8 mouse cellular contexts compared by ENCODE assay signal in the genomic region with DNA sequence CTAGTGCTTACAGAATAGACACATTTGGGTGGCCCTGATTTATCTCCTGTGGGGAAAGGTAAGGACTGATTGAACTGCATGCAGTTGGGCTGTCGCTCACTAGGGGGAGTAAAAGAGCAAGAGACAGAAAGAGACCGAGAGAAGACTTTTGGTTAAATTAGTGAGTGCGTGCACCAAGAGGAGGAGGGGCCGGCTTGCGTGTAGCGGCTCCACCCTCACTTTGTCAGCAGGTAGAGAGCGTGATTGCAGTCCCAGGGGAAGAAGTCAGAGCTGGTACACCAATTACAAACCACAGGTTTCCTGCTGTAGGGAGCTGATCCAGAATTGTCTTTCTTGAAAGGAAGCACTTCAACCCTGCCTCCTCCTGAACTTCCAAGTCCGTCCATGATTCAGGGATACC. TPM values are rescaled to one million over a fixed set of nuclear protein-coding genes. Genes with fewer than 3 reads are reported as not detected.
DNase-seq lines count a peak whose midpoint lies in the region; ATAC-seq lines count a peak whose summit lies in the region.

A gene (plus strand): TSS at position 316 of the 400 bp plus-strand sequence.

- no peak within 1 kb of the TSS for H3K27ac ChIP-seq in brown adipose tissue, adult 24 weeks (replicated peaks; ENCODE audit: low read depth, low read length)
- no peak within 1 kb of the TSS for H3K27ac ChIP-seq in heart, embryonic 13.5 days (replicated peaks)
- H3K27ac ChIP-seq in liver, embryonic 12.5 days: peak within 1 kb of the TSS; percentile 36; the same call in 1 of the 2 replicates
- peak within 1 kb of the TSS; percentile 65; the same call in 1 of the 2 replicates for H3K27ac ChIP-seq in stomach, embryonic 15.5 days

- H3K27me3 ChIP-seq in heart, embryonic 13.5 days (replicated peaks): peaks cover 27% of the 10 kb centered on the region
- no peaks in the 10 kb centered on the region; the same call in 1 of the 2 replicates for H3K27me3 ChIP-seq in liver, embryonic 12.5 days (replicated peaks)
- no peaks in the 10 kb centered on the region for H3K27me3 ChIP-seq in stomach, embryonic 15.5 days (replicated peaks)

- no peak for ATAC-seq in heart, embryonic 13.5 days (ENCODE audit: extremely low read depth, insufficient number of reproducible peaks, low FRiP score, low TSS enrichment)
- ATAC-seq in liver, embryonic 12.5 days: peak; percentile 82
- ATAC-seq in stomach, embryonic 15.5 days (ENCODE audit: insufficient read depth, low FRiP score, low read depth): peak; percentile 91

- peak within 1 kb of the TSS; percentile 56 for H3K4me3 ChIP-seq in brown adipose tissue, adult 24 weeks (ENCODE audit: insufficient read depth, low read depth, low read length)
- peak within 1 kb of the TSS; percentile 55 for H3K4me3 ChIP-seq in heart, embryonic 13.5 days
- peak within 1 kb of the TSS; percentile 42 for H3K4me3 ChIP-seq in liver, embryonic 12.5 days
- peak within 1 kb of the TSS; percentile 45 for H3K4me3 ChIP-seq in stomach, embryonic 15.5 days (replicated peaks)

- H3K9me3 ChIP-seq in heart, embryonic 13.5 days: no peaks in the 10 kb centered on the region
- H3K9me3 ChIP-seq in liver, embryonic 12.5 days (replicated peaks): no peaks in the 10 kb centered on the region
- no peaks in the 10 kb centered on the region for H3K9me3 ChIP-seq in stomach, embryonic 15.5 days

- no peaks in the 10 kb centered on the region for H3K4me1 ChIP-seq in brown adipose tissue, adult 24 weeks (ENCODE audit: control insufficient read depth, insufficient read depth, insufficient read length, low read length)
- H3K4me1 ChIP-seq in heart, embryonic 13.5 days: peaks cover 6% of the 10 kb centered on the region
- peaks cover 9% of the 10 kb centered on the region for H3K4me1 ChIP-seq in liver, embryonic 12.5 days
- H3K4me1 ChIP-seq in stomach, embryonic 15.5 days: no peaks in the 10 kb centered on the region

- peak within 1 kb of the TSS; percentile 72 for H3K9ac ChIP-seq in heart, embryonic 13.5 days
- H3K9ac ChIP-seq in liver, embryonic 12.5 days: peak within 1 kb of the TSS; percentile 53; the same call in 1 of the 2 replicates
- H3K9ac ChIP-seq in stomach, embryonic 15.5 days: peak within 1 kb of the TSS; percentile 23; the same call in 1 of the 2 replicates

- peak; percentile 94 for DNase-seq in CD4-positive, CD25-positive, alpha-beta regulatory T cell, adult 2 months (ENCODE audit: low read depth, low spot score)
- peak; percentile 78 for DNase-seq in fat pad, adult 2 months (ENCODE audit: extremely low read depth, low read depth, low spot score)
- peak; percentile 92 for DNase-seq in kidney, postnatal 10 days
- DNase-seq in natural killer cell, adult 2 months (ENCODE audit: low spot score in 2 of 2): peak; percentile 83 to 91

- no peaks in the 10 kb centered on the region for H3K36me3 ChIP-seq in heart, embryonic 13.5 days
- no peaks in the 10 kb centered on the region for H3K36me3 ChIP-seq in liver, embryonic 12.5 days
- no peaks in the 10 kb centered on the region for H3K36me3 ChIP-seq in stomach, embryonic 15.5 days

- 2% methylated on average over 8 of the region's 8 CpGs for WGBS in heart, embryonic 13.5 days
- under 1% methylated on average over 8 of the region's 8 CpGs for WGBS in liver, embryonic 12.5 days (ENCODE audit: insufficient replicate concordance)
- 0% methylated on average over 8 of the region's 8 CpGs for WGBS in stomach, embryonic 15.5 days

- H3K4me2 ChIP-seq in heart, embryonic 13.5 days: peak within 1 kb of the TSS; percentile 73
- peak within 1 kb of the TSS; percentile 62 for H3K4me2 ChIP-seq in liver, embryonic 12.5 days
- peak within 1 kb of the TSS; percentile 57 for H3K4me2 ChIP-seq in stomach, embryonic 15.5 days

RNA-seq across cellular contexts. Expression of the gene that starts here (rescaled TPM):
- not detected in 2 replicates for polyA plus RNA-seq in brown adipose tissue, adult 24 weeks (2012; ENCODE audit: insufficient read depth, insufficient read length, missing spikeins)
- polyA plus RNA-seq in heart, embryonic 13.5 days (2015; fragmentation: Nextera tagmentation; extraction: Ambion mirVana): 1.3 and 1.6 TPM in 2 replicates
- polyA plus RNA-seq in liver, embryonic 12.5 days (2016; fragmentation: Nextera tagmentation; extraction: Ambion mirVana): 5.3 and 6.9 TPM in 2 replicates
- polyA plus RNA-seq in stomach, embryonic 15.5 days (2015; fragmentation: Nextera tagmentation; extraction: Ambion mirVana): 14.0 and 14.5 TPM in 2 replicates

Comparison
In these comparisons a context has a peak if more than half of its experiments do, and no peak if none do; other contexts are left out.
1. H3K27ac ChIP-seq: peak in liver, embryonic 12.5 days (single experiment) and stomach, embryonic 15.5 days (single experiment); none in brown adipose tissue, adult 24 weeks (single experiment) and heart, embryonic 13.5 days (single experiment).
2. Peak in every context shown above with its lines, with median percentiles within 50 percentile points of each other: DNase-seq, H3K4me3 ChIP-seq, H3K4me2 ChIP-seq and H3K9ac ChIP-seq.